9 mouse cellular contexts compared by ENCODE assay signal in the genomic region with DNA sequence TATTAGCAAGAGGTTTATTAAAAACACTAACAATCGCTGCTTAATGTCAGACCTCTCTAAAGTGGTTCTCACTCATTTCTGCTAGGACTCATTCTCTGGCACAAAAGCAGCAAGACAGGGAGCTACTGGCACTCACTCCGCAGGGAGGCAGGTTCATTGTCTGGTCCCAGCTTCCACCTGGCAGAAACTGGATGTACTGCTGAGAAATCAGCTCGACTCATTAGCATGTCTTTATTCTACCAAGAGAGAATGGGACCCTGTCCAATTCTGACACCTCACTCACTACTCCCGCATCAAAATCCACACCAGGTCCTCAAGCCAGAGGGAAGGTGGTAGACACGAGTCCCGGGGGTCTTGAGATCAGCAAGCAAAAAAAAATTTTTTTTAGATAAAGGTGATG. TPM values are rescaled to one million over a fixed set of nuclear protein-coding genes. Genes with fewer than 3 reads are reported as not detected.
DNase-seq lines count a peak whose midpoint lies in the region; ATAC-seq and TF ChIP-seq lines count a peak whose summit lies in the region.
"Had no signal": no experiment of that assay in that cellular context is flagged by ENCODE, and none has a peak within 500 bp of the region (broad histone marks: within the 10 kb centered on the region; RNA-seq: fewer than 3 reads in every experiment).

No protein-coding gene starts in this region.

- peak overlapping the region; percentile 79 for H3K4me3 ChIP-seq in heart, embryonic 11.5 days (ENCODE audit: low read depth, low read length)
- H3K4me3 ChIP-seq in forebrain, embryonic 13.5 days: peak overlapping the region; percentile 89
- peak overlapping the region; percentile 66 for H3K4me3 ChIP-seq in liver, postnatal 0 days (ENCODE audit: low read depth, low read length)

- TF ChIP-seq EP300 in liver, postnatal 0 days (IDR thresholded peaks at IDR 0.05; ENCODE audit: low read depth): no peak

- H3K9me3 ChIP-seq in heart, embryonic 11.5 days (replicated peaks; ENCODE audit: control insufficient read depth, low read length): no peaks in the 10 kb centered on the region
- no peaks in the 10 kb centered on the region for H3K9me3 ChIP-seq in forebrain, embryonic 13.5 days (replicated peaks)
- no peaks in the 10 kb centered on the region for H3K9me3 ChIP-seq in liver, postnatal 0 days (ENCODE audit: low read length)

- no peak overlapping the region for H3K27ac ChIP-seq in heart, embryonic 11.5 days (ENCODE audit: low read depth, low read length)
- peak overlapping the region; percentile 93 for H3K27ac ChIP-seq in forebrain, embryonic 13.5 days
- H3K27ac ChIP-seq in liver, postnatal 0 days (ENCODE audit: low read depth): no peak overlapping the region

- peaks cover 8% of the 10 kb centered on the region; the same call in 1 of the 2 replicates for H3K4me1 ChIP-seq in heart, embryonic 11.5 days (ENCODE audit: control insufficient read depth, insufficient read depth, low read length)
- H3K4me1 ChIP-seq in forebrain, embryonic 13.5 days: peaks cover 26% of the 10 kb centered on the region
- peaks cover 16% of the 10 kb centered on the region for H3K4me1 ChIP-seq in liver, postnatal 0 days (ENCODE audit: insufficient read depth)

- DNase-seq in heart, postnatal 36 days: no peak
- peak; percentile 39 for DNase-seq in Muller cell, postnatal 12 days (ENCODE audit: inconsistent ontology term)
- no peak for DNase-seq in liver, postnatal 0 days
- DNase-seq in spleen, adult 12 weeks (ENCODE audit: low spot score): no peak
- DNase-seq in layer of hippocampus, postnatal 25 days (ENCODE audit: extremely low spot score in 1 of 2, low spot score in 1 of 2): no peak
- no peak for DNase-seq in lung, postnatal 25 days (ENCODE audit: low spot score)

- 22% methylated on average over 6 of the region's 6 CpGs for WGBS in heart, embryonic 11.5 days (ENCODE audit: insufficient replicate concordance)
- WGBS in forebrain, embryonic 13.5 days: 3% methylated on average over 6 of the region's 6 CpGs
- 49% methylated on average over 6 of the region's 6 CpGs for WGBS in liver, postnatal 0 days (ENCODE audit: insufficient replicate concordance)

- H3K4me2 ChIP-seq in heart, embryonic 11.5 days: peak overlapping the region; percentile 100
- H3K4me2 ChIP-seq in forebrain, embryonic 13.5 days: peak overlapping the region; percentile 94
- peak overlapping the region; percentile 99 for H3K4me2 ChIP-seq in liver, postnatal 0 days (ENCODE audit: low read depth, low read length)

- no peak for TF ChIP-seq CTCF in liver, postnatal 0 days (IDR thresholded peaks at IDR 0.05; ENCODE audit: low read depth)

- intact Hi-C loops in heart, postnatal 36 days (cut with DNase I): no loop called here

- ATAC-seq in heart, embryonic 11.5 days (replicated peaks; ENCODE audit: insufficient number of reproducible peaks, low FRiP score, low TSS enrichment): no peak
- ATAC-seq in forebrain, embryonic 13.5 days: no peak
- ATAC-seq in liver, postnatal 0 days: no peak

- H3K9ac ChIP-seq in heart, embryonic 11.5 days (ENCODE audit: low read depth, low read length): no peak overlapping the region
- peak overlapping the region; percentile 95 for H3K9ac ChIP-seq in forebrain, embryonic 13.5 days
- H3K9ac ChIP-seq in liver, postnatal 0 days (replicated peaks): no peak overlapping the region; the same call in 1 of the 2 replicates

- H3K36me3 ChIP-seq in heart, embryonic 11.5 days (ENCODE audit: control insufficient read depth, insufficient read depth, low read length): no peaks in the 10 kb centered on the region
- H3K36me3 ChIP-seq in forebrain, embryonic 13.5 days (ENCODE audit: poor library complexity, severe bottlenecking): no peaks in the 10 kb centered on the region
- no peaks in the 10 kb centered on the region for H3K36me3 ChIP-seq in liver, postnatal 0 days (replicated peaks; ENCODE audit: insufficient read depth, low read length)

- 0 out of 2 replicates have a peak, but pooled peaks cover 6% of the 10 kb centered on the region for H3K27me3 ChIP-seq in heart, embryonic 11.5 days (ENCODE audit: control insufficient read depth, insufficient read depth, low read length)
- H3K27me3 ChIP-seq in forebrain, embryonic 13.5 days: no peaks in the 10 kb centered on the region
- H3K27me3 ChIP-seq in liver, postnatal 0 days (ENCODE audit: insufficient read depth, low read length): peaks cover 17% of the 10 kb centered on the region

RNA-seq across cellular contexts. Expression of a gene that starts 1.2 kb away (rescaled TPM):
- polyA plus RNA-seq in heart, embryonic 11.5 days (2014; fragmentation: Nextera tagmentation; extraction: Ambion mirVana): 8.6 and 9.2 TPM in 2 replicates
- total RNA-seq in heart, postnatal 36 days (2021): 1 to 10 TPM; 5.8 to 6.1 TPM
- 18.1 and 20.6 TPM in 2 replicates for polyA plus RNA-seq in forebrain, embryonic 13.5 days (2015; fragmentation: Nextera tagmentation; extraction: Ambion mirVana)
- 1.5 and 2.2 TPM in 2 replicates for polyA plus RNA-seq in liver, postnatal 0 days (2015; fragmentation: Nextera tagmentation; extraction: Ambion mirVana)
- total RNA-seq in layer of hippocampus, postnatal 25 days (2021): 100 to 1,000 TPM; 241 to 258 TPM
- polyA plus RNA-seq: erythroblast, embryonic 14.5 days had no signal

RNA-seq across cellular contexts. Expression of a gene that starts 22.3 kb away (rescaled TPM):
- polyA plus RNA-seq in heart, embryonic 11.5 days (2014; fragmentation: Nextera tagmentation; extraction: Ambion mirVana): 60.6 and 68.3 TPM in 2 replicates
- 10 to 100 TPM; 40.4 to 44.9 TPM for total RNA-seq in heart, postnatal 36 days (2021)
- polyA plus RNA-seq in forebrain, embryonic 13.5 days (2015; fragmentation: Nextera tagmentation; extraction: Ambion mirVana): 45.5 and 58.2 TPM in 2 replicates
- 29.2 and 29.8 TPM in 2 replicates for polyA plus RNA-seq in liver, postnatal 0 days (2015; fragmentation: Nextera tagmentation; extraction: Ambion mirVana)
- 10 to 100 TPM; 37.0 to 38.3 TPM for total RNA-seq in layer of hippocampus, postnatal 25 days (2021)

RNA-seq across cellular contexts. Expression of a gene that starts 54.5 kb away (rescaled TPM):
- polyA plus RNA-seq in heart, embryonic 11.5 days (2014; fragmentation: Nextera tagmentation; extraction: Ambion mirVana): 0.31 TPM in 1 of 2 replicates, not detected in the other
- under 1 TPM in 1 of 2 experiments, not detected in 1; 0.11 TPM for total RNA-seq in heart, postnatal 36 days (2021)
- polyA plus RNA-seq in forebrain, embryonic 13.5 days (2015; fragmentation: Nextera tagmentation; extraction: Ambion mirVana): 0.09 TPM in 1 of 2 replicates, not detected in the other
- 0.06 TPM in 1 of 2 replicates, not detected in the other for polyA plus RNA-seq in liver, postnatal 0 days (2015; fragmentation: Nextera tagmentation; extraction: Ambion mirVana)
- not detected for total RNA-seq in layer of hippocampus, postnatal 25 days (2021)
- polyA plus RNA-seq: erythroblast, embryonic 14.5 days had no signal
